Mouse (Mus musculus): ENCODE measurements at regions not wholly inside any gene's neighbourhood (a gene's known extent, or its start where the extent isn't known, plus 50 kb on each side); places are given as distances from the start of the nearest gene placed in this dataset.

DNA sequence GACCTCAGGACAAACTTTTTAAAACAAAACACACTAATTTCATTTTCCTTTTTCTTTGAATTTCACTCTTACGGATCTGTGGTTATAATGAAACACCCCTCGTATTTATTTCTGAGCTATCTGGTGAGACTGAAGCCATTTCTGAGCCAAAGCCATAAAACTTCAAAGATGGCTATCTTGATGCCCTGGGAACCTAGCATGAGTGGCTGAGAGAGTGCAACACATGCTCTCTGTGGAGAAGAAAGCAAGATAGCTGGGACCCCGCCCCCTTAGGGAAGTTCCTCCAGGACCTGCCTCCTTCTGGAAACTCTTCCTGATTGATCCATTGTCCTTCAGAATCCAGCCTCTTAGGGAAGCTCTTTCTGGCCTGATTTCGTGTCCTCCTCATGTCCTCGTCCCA, 57.6 kb upstream of the Myb start:
- in situ Hi-C loops (cut with MboI, MseI): no loop called here

DNA sequence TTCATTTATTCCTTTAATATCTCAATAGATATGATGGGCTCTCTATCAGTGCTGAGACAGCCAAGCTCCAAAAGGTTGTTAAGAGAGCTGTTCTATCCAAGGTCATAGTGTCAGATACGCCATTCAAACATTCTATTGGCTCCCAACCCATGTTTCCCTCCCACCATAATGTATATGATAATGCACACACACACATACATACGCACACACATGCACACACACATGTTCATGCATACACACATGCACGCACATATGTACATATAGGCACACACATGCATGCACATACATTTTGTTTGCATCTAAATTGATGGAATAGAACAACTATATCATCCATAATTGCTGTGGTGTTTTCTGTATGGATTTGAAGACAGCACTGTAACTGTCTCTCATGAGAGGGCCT, 60.0 kb upstream of the Myb start:
- in situ Hi-C loops (cut with MboI, MseI): no loop called here

DNA sequence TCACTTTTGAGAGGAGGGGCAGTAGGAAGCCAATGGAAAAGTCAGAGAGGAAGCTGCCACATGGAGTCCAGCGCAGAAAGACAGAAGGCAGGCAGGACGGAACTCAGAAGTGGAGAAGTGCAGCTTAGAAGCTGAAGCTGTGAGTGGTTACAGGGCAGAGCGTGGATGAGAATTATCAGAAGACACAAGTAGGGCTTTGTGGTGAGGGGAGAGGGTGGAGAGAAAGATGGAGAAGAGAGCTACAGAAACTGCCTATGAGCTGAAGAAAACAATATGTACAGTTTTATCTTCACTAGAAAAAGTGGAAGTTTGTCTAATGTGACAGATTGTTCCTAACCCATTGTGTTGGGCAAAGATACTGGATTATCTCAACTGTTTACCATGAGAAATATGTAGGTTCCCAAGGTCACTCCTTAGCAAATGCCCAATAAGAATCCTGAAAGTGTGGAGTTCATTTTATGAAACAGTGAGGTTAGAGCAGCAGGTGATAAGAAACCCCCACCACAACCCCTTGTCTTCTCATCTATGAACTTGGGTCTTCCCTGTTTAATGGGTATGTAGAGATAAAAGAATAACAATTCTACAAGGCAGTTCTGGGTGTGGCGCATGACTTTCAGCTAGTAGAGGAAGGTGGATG, 60.6 kb upstream of the Myb start:
- in situ Hi-C loops (cut with MboI, MseI): no loop called here

DNA sequence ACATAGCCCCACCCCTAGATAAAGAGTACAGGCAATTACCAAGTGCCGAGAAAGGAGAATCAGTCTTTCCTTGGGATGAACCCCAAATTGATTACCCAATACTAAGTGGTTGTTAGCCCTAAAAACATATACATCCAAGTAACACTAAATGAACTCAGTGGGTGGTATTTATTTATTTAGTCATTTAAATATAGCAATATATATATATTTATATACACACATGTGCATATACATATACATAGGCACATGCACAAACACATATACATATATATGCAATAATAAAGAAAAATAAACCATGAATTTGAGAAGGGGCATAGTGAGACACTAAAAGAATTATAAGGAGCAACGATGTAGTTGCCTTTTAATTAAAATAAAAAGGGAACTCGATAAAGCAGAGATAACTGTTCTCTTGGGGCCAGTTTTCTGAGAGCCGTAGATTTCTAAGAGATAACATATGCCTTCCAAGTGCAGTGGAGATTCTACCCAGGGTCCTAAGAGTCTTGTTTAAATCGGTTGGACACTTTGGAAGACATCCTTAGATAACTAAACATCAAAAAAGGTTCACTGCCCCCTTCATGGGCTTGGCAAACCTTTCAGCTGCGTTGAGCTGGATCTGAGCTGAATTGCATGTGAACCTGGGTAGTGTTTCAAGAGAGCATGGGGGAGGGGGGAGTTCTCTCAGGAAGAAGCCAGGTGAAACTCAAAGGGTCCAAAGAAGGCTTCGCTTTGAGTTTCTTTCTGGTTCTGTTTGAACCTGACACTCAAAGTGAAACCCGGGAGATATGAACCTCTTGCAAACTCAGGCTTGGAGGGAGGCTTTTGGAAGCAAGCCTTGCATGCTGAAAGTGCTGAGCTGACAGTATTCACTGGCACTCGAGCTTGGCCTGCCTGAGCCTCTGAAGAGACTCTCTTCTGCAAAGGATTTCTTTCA, 61.6 kb upstream of the Myb start:
- in situ Hi-C loops (cut with MboI, MseI): no loop called here

DNA sequence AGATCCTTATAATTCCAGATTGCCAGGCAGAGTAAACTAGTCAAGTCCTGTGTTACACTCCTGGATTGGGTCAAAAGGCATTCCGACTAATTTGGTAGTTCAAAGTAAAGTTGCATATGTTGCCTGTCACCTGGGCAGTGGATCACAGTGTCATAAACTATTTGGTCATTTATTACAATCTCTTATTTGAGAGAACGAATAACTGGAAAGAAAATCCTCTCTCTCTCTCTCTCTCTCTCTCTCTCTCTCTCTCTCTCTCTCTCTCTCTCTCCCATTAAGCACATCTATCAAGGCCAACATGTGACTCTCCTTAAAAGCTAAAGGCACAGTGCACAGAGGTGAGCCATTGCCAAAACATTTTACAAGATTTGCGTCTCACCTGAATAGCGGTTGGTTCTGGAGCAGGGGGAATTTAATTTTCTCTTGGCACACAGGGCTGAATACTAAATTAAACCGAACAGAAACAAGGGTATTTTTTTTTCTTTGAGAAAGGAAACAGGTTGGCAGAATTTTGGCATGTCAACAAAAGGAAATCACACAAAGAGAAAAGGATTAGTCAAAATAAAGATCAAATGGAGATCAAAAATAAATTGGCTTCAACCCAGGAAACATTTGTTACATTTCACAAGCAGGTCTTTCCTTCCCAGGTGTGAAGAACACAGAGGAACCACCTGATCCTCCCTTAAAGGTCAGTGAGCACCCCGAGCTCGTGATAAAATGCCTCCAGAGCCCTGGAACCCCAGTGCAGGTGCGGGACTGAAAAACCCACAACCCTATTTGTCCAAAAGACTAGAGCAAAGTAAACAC, 62.5 kb upstream of the Myb start:
- in situ Hi-C loops (cut with MboI, MseI): no loop called here

DNA sequence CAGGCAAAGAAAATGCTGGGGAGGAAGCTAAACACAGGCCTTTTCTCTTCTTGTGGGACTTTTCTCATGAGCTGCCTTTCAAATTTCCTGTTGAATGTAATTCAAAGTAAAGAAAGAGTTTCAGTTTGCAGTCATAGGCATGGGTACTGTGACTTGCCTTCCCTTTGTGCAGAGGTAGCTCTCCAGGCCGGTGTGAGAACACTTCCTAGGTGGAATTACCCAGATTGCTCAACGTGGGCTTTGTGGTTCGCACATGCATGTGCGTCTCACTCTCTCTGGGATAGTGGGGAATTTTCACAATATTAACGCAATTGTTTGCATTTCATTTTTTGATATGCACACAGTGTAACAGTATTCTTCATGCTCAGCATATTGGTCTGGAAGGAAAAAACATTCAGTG, 63.4 kb upstream of the Myb start:
- in situ Hi-C loops (cut with MboI, MseI): no loop called here

DNA sequence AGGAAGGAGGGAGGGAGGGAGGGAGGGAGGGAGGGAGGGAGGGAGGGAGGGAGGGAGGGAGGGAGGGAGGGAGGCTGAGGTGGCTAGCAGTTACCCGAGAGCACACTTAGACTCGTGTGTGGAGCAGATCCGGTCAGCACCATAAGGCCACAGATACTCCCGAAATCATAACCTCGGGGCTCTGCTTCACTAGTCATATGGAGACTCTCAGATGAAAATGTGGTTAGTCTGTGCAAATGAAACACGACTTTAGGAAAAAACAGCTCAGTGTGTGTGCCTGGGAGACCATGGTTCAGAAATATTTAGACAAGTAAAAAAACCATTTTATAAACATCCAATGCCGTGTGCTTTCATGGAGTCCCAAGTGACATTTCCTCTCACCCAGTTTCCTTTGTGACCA, 65.4 kb upstream of the Myb start:
- in situ Hi-C loops (cut with MboI, MseI): no loop called here

DNA sequence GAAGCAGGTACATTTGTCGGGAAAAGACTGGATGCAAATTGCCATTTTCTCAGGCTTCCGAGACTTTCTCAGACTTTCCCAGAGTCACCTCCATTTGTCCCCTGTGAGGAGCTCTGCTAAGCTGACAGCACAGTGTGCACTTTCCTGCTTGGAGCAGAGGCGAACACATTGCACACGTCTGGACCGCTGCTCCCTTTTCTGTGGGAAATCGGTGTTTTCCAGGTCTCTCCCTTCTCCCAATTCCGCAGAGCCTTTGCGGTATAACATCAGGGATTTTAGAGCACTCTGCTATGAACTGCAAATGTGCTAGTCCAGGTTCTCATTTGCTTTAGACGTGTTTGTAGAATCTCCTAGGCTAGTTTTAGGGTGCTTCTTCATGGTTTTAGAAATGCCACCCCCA, 67.0 kb upstream of the Myb start:
- in situ Hi-C loops (cut with MboI, MseI): no loop called here

DNA sequence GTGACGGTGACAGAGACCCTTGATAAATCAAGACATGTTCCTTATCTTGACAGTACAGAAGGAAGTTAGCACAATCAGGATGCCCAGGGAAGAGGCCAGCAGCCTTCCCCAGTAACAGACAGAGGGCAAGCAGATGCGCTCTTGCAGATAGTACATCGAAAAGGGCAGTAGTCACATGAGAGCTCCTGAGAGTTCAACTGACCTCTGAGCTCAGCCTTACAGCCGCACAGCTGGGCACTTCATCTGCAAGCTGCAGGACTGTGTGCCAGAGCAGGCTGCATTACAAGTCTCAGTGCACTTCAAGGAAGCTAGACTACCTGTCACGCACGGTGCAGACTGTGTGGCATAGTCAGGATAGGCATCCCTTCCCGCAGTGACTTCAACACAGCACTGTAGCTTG, 67.2 kb upstream of the Hbs1l start:
- in situ Hi-C loops (cut with MboI, MseI): no loop called here

DNA sequence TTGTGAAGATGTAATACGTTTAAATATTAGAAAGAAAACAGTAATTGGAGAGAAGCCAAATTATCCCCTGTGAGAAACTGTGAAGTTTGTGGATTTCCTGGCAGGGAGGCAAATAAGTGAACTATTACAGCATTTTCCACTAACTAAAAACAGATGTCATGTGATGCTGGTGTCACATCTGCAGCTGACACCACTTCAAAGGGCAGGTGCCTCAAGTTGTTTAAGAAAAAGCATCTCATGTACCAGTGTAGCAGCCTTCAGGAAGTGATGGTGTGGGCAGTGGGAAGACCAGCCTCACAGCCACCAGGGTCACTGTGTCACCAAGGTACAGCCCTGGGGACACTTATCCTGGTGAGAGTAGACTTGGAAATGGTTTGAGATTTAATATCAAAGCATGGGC, 60.6 kb upstream of the Hbs1l start:
- in situ Hi-C loops (cut with MboI, MseI): loop anchor here (10.0 kb wide), 1 partner anchor 80 kb away; no protein-coding TSS in a partner anchor

DNA sequence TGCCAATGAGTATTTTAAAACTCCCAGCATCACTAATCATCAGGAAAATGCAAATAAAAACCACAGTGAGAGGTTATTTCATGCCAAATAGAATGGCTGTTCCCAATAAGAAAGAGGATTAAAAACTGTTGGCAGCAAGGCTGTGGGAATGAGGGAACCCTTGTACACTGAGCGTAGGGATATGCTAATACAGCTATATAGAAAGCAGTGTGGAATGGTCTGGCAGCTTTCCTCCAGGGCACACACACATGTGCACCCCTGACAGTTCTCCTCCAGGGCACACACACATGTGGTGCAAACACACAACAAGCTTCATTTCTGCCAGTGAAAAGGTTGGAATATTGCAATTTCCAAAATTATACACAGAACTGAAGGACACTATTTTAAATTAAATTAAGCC, 58.8 kb upstream of the Hbs1l start:
- in situ Hi-C loops (cut with MboI, MseI): loop anchor here (10.0 kb wide), 1 partner anchor 82 kb away; no protein-coding TSS in a partner anchor

DNA sequence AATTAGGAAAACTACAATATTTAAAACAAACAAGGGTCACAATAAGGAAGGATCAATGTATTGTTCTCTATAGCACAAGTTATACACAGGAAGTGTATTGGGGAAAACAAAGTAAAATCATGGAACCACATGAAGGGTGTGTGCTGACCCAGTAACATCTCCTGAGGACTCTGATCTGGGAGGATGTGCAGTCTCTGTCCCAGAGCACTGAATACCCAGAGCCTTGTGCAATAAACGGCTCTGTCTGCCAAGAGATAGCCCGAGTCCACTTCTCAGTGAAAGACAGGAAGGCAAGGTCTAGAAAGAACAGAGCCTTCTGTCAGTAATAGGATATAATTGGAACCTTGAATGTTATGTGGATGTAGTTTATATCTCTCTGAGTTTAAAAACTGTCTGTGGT, 56.3 kb upstream of the Hbs1l start:
- in situ Hi-C loops (cut with MboI, MseI): loop anchor here (10.0 kb wide), 1 partner anchor 85 kb away; no protein-coding TSS in a partner anchor

DNA sequence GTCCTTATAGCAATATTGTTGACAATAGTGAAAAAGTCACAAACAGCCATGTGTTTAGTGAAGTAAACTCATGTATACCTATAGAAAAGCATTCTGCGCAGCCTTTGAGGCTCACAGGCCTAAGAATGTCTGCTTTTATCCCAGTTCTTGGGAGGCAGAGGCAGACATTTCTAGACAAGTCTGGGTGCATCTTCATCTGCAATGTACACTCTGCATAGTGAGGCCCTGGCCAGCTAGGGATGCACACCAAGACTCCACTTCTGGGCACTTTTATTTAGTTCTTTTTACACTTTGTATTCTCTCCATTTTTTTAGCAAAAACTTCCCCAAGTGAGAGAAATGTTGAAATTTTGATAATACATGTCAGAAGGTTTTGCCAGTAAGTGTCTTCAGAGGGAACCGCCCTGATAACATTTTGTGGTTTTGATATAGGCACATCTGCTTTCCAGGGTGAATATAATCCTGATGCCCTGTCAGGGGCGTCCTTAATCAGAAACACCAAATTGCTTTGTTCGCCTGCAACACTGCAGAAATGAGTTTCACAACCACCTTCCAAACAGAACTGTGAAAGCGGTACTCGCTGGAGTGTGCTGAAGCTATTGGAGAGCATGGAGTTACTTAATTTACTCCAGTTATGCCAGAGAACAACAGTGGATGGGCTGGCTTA, 54.1 kb upstream of the Hbs1l start:
- in situ Hi-C loops (cut with MboI, MseI): no loop called here

DNA sequence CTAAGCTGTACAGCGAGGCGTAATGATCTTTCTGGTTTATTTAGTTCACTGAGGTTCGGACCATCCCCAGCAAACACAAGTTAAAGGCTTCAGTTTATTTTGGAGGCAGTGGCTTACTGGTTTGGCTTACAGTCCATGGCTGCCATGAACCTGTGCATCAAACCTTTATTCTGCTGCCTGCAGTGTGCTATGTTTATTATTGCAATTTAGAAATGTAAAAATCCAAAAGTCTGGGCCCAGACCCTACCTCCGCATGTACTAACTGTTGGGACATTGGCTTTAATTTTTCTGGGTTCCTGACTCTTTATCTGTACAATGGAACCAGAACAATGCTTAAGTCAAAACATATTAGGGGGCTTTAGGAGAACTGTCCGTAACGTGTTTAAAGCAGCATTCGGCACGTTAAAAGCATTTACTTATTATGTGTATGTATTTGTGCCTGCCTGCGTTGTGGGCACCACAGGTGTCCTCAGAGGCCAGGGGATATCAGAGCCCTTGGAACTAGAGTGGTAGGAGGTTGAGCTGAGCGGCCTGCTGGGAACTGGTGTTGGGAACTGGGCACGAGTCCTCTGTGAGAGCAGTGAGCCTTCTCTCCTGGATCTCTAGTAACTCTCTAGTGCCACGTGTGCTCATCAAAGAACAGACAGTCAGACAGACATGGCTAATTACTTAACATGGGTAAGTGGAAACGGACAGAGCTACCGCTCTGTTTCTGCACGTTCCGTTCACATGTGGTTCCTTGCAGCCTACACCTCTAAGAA, 53.1 kb upstream of the Hbs1l start:
- in situ Hi-C loops (cut with MboI, MseI): no loop called here

DNA sequence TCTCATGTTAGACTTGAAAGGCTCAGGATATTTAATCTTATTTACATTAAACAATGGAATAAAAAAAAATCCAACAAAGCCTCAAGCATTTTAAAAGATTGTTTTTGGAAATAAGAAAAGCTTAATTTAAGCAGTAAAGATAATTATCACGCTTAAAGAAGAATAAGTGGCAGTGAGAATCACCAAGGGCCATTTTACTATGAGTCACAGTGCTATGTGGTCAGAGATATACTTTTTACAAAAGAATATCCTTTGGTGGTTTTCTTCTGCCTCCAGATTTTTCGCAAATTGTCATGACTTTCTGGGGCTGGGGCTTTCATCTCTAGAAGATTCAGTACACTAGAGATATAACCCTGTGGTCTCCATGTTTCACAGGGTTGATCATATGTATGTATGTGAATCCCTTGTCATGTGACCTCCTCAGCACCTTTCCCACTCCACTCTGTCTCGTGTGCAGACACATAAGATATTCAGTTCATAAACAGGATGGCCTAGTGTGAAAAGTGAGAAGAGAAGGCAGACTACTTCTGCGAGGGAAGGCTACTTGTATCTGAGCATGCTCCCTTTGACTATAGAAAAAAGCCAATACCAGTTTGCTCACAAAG, 50.8 kb upstream of the Hbs1l start:
- in situ Hi-C loops (cut with MboI, MseI): loop anchor here (5.0 kb wide), 1 partner anchor 53 kb away; no protein-coding TSS in a partner anchor

DNA sequence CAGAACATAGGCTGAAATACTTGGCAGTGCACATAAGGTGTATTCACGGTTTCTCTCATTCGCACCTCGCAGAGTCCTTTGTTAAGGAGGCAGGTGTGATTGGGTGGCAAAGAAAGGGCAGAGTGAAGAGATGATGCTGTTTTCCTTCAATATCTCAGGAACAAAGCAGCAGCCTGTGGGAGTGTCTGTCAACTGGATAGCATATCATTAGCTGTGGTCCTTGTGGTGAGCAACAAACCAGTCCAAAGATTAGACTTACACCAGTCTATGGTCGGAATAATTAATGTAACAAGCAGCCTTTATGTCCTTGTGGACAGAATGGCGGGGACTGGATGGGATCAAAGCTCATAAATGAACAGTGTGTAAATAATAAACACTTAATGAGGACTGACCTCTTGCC, 50.2 kb upstream of the Hbs1l start:
- in situ Hi-C loops (cut with MboI, MseI): loop anchor here (5.0 kb wide), 1 partner anchor 53 kb away; no protein-coding TSS in a partner anchor
